9 mouse cellular contexts compared by ENCODE assay signal in the genomic region with DNA sequence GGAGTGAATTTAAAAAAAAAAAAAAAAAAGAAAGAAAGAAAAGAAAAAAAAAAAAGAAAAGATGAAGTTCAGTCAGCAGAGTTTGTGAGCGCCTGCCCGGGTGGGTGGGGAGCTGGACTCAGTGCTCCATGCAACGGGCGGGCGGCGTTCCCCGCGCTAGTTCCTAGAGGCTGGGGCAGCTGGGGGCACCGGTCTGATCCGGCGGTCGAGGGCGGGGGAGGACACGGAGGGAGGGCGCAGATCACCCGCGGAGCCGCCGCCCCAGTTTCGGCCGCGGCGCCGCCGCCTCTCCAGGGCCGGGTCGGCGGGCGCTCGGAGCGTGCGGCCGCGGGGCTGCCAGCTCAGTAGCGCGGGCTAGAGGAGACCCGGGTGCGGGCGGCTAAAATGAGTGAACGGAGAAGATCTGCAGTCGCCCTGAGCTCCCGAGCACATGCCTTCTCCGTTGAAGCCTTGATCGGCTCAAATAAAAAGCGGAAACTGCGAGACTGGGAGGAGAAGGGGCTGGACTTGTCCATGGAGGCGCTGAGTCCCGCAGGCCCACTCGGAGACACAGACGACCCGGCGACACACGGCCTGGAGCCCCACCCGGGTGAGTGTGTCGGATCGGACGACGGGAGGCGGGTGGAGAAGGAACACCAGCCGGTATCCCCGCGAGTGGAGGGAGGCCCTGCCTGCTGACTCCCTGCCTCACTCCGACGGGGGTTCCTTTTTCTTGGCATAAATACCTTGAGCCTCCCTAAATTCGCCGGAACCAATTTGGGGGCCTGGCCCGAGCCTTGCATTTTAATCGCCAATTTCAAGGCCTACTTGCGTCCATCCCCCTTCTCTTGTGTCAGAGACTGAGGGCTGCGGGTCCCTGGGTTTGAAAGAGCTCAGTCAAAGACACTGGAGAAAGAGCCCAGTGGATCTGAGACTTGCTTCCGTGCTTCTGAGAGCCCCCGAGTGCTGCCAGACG. TPM values are rescaled to one million over a fixed set of nuclear protein-coding genes. Genes with fewer than 3 reads are reported as not detected.
DNase-seq lines count a peak whose midpoint lies in the region; ATAC-seq and TF ChIP-seq lines count a peak whose summit lies in the region.
"Had no signal": no experiment of that assay in that cellular context is flagged by ENCODE, and none has a peak within 500 bp of the region (broad histone marks: within the 10 kb centered on the region; RNA-seq: fewer than 3 reads in every experiment).

No protein-coding gene starts in this region.

- WGBS in heart, embryonic 15.5 days, result under 1% methylated on average over 72 of the region's 73 CpGs
- under 1% methylated on average over 61 of the region's 73 CpGs for WGBS in limb, embryonic 14.5 days
- WGBS in neural tube, embryonic 11.5 days, result under 1% methylated on average over 67 of the region's 73 CpGs

- H3K27me3 ChIP-seq in heart, embryonic 15.5 days, result peaks cover 92% of the 10 kb centered on the region
- peaks cover 11% of the 10 kb centered on the region; the same call in 1 of the 2 replicates for H3K27me3 ChIP-seq in limb, embryonic 14.5 days (ENCODE audit: control insufficient read depth, insufficient read depth, low read length)
- peaks cover 98% of the 10 kb centered on the region for H3K27me3 ChIP-seq in neural tube, embryonic 11.5 days (ENCODE audit: control insufficient read depth, insufficient read depth, low read length)

- H3K4me3 ChIP-seq in heart, embryonic 15.5 days, result peak overlapping the region; percentile 52
- peak overlapping the region; percentile 80 for H3K4me3 ChIP-seq in limb, embryonic 14.5 days (replicated peaks; ENCODE audit: low read length)
- peak overlapping the region; percentile 41 for H3K4me3 ChIP-seq in neural tube, embryonic 11.5 days (ENCODE audit: low read depth, low read length)
- H3K4me3 ChIP-seq: erythroblast, embryonic 14.5 days had no signal

- peaks cover 21% of the 10 kb centered on the region for H3K4me1 ChIP-seq in heart, embryonic 15.5 days (replicated peaks)
- peaks cover 38% of the 10 kb centered on the region for H3K4me1 ChIP-seq in limb, embryonic 14.5 days (ENCODE audit: control insufficient read depth, insufficient read depth, low read length)
- H3K4me1 ChIP-seq in neural tube, embryonic 11.5 days (ENCODE audit: control insufficient read depth, insufficient read depth, low read length), result peaks cover 7% of the 10 kb centered on the region; the same call in 1 of the 2 replicates

- H3K27ac ChIP-seq in heart, embryonic 15.5 days, result no peak overlapping the region
- peak overlapping the region; percentile 98 for H3K27ac ChIP-seq in limb, embryonic 14.5 days (replicated peaks; ENCODE audit: low read depth, low read length)
- no peak overlapping the region for H3K27ac ChIP-seq in neural tube, embryonic 11.5 days (ENCODE audit: low read depth, low read length)

- H3K9me3 ChIP-seq in heart, embryonic 15.5 days (replicated peaks), result no peaks in the 10 kb centered on the region
- no peaks in the 10 kb centered on the region for H3K9me3 ChIP-seq in limb, embryonic 14.5 days (ENCODE audit: control insufficient read depth, low read length)
- no peaks in the 10 kb centered on the region for H3K9me3 ChIP-seq in neural tube, embryonic 11.5 days (ENCODE audit: control insufficient read depth, low read length)

- peak overlapping the region; percentile 89 for H3K4me2 ChIP-seq in heart, embryonic 15.5 days
- H3K4me2 ChIP-seq in limb, embryonic 14.5 days (replicated peaks; ENCODE audit: low read depth, low read length, severe bottlenecking), result peak overlapping the region; percentile 72
- peak overlapping the region; percentile 58 for H3K4me2 ChIP-seq in neural tube, embryonic 11.5 days (ENCODE audit: low read depth)

- DNase-seq in thymus, postnatal 14 days, result peak; percentile 17
- DNase-seq in thymus, adult 18-20 months, result no peak
- peak; percentile 70 for DNase-seq in embryo, embryonic 9.5 days (ENCODE audit: extremely low spot score)
- DNase-seq in limb, embryonic 14.5 days (ENCODE audit: low spot score), result no peak
- peak; percentile 68 for DNase-seq in neural tube, embryonic 11.5 days (ENCODE audit: low spot score)
- DNase-seq in cerebellum, adult 11 months, result no peak
- DNase-seq in cerebellum, postnatal 36 days, result no peak

- H3K36me3 ChIP-seq in heart, embryonic 15.5 days, result no peaks in the 10 kb centered on the region
- H3K36me3 ChIP-seq in limb, embryonic 14.5 days (ENCODE audit: control insufficient read depth, insufficient read depth, low read length), result peaks cover 19% of the 10 kb centered on the region
- no peaks in the 10 kb centered on the region for H3K36me3 ChIP-seq in neural tube, embryonic 11.5 days (ENCODE audit: control insufficient read depth, insufficient read depth, low read length)

- no peak for TF ChIP-seq POLR2A in limb, embryonic 14.5 days (IDR thresholded peaks at IDR 0.05; ENCODE audit: borderline replicate concordance, extremely low read depth, insufficient read depth, insufficient read length)

- ATAC-seq in heart, embryonic 15.5 days (replicated peaks; ENCODE audit: insufficient number of reproducible peaks, insufficient read depth, low FRiP score, low read depth), result peak; percentile 39; the same call in 1 of the 2 replicates
- ATAC-seq in limb, embryonic 14.5 days (ENCODE audit: low FRiP score, low read depth), result peak; percentile 45
- peak; percentile 43 for ATAC-seq in neural tube, embryonic 11.5 days (ENCODE audit: insufficient read depth, low FRiP score, low TSS enrichment)

- peak overlapping the region; percentile 37; the same call in 1 of the 2 replicates for H3K9ac ChIP-seq in heart, embryonic 15.5 days
- H3K9ac ChIP-seq in limb, embryonic 14.5 days (ENCODE audit: low read depth, low read length, severe bottlenecking), result peak overlapping the region; percentile 98
- peak overlapping the region; percentile 24 for H3K9ac ChIP-seq in neural tube, embryonic 11.5 days (ENCODE audit: low read length)

RNA-seq across cellular contexts. Expression of a gene that starts 13.6 kb away (rescaled TPM):
- polyA plus RNA-seq in heart, embryonic 15.5 days (2015; fragmentation: Nextera tagmentation; extraction: Ambion mirVana), result 0.08 and 0.13 TPM in 2 replicates
- 66.6 and 76.3 TPM in 2 replicates for polyA plus RNA-seq in limb, embryonic 14.5 days (2012; rRNA removed)
- polyA plus RNA-seq in limb, embryonic 14.5 days (2014; fragmentation: Nextera tagmentation; extraction: Ambion mirVana), result 25.5 and 26.6 TPM in 2 replicates
- polyA plus RNA-seq in neural tube, embryonic 11.5 days (2014; fragmentation: Nextera tagmentation; extraction: Ambion mirVana), result 2.1 and 2.6 TPM in 2 replicates
- polyA plus RNA-seq: erythroblast, embryonic 14.5 days had no signal

Comparison
In these comparisons a context has a peak if more than half of its experiments do, and no peak if none do; other contexts are left out.
1. DNase-seq: peak in thymus, postnatal 14 days (single experiment), embryo, embryonic 9.5 days (single experiment) and neural tube, embryonic 11.5 days (single experiment); none in thymus, adult 18-20 months (0 of 2), limb, embryonic 14.5 days (single experiment), cerebellum, adult 11 months (single experiment) and cerebellum, postnatal 36 days (0 of 2).
2. H3K9ac ChIP-seq: peak in every context shown above with its lines; median percentile 98 in limb, embryonic 14.5 days; 37 in heart, embryonic 15.5 days; 24 in neural tube, embryonic 11.5 days.
3. Peak in every context shown above with its lines, with median percentiles within 50 percentile points of each other: ATAC-seq, H3K4me2 ChIP-seq and H3K4me3 ChIP-seq.